Mouse (Mus musculus): ENCODE measurements around the gene Rapgef3.

Gene Rapgef3

GRCm38 (mm10) chr15:97773108-97773507 lies 5.3 kb upstream of the Rapgef3 start:
- no peak for DNase-seq (ENCODE audit: low read depth, low spot score)

GRCm38 (mm10) chr15:97770280-97770679 lies 2.5 kb upstream of the Rapgef3 start:
- DNase-seq (ENCODE audit: low read depth, low spot score) = no peak

- peak; percentile 40 for DNase-seq (ENCODE audit: low read depth, low spot score)
Observed at GRCm38 (mm10) chr15:97768192-97768591, 420 bp upstream of the Rapgef3 start.

- no peak for DNase-seq (ENCODE audit: low read depth, low spot score)
Observed at GRCm38 (mm10) chr15:97766594-97767279, 1.0 kb downstream of the Rapgef3 start.

- DNase-seq (ENCODE audit: low read depth, low spot score) = peak; percentile 44
Observed at GRCm38 (mm10) chr15:97766194-97766593, 1.6 kb downstream of the Rapgef3 start.

- DNase-seq (ENCODE audit: low read depth, low spot score) = peak; percentile 80
Observed at GRCm38 (mm10) chr15:97765090-97765794, 2.5 kb downstream of the Rapgef3 start.

GRCm38 (mm10) chr15:97764532-97764931 lies 3.2 kb downstream of the Rapgef3 start:
- DNase-seq (ENCODE audit: low read depth, low spot score) = no peak

GRCm38 (mm10) chr15:97763256-97764049 lies 4.3 kb downstream of the Rapgef3 start:
- DNase-seq (ENCODE audit: low read depth, low spot score) = no peak

GRCm38 (mm10) chr15:97762733-97763132 lies 5.0 kb downstream of the Rapgef3 start:
- DNase-seq (ENCODE audit: low read depth, low spot score) = peak; percentile 41

- DNase-seq (ENCODE audit: low read depth, low spot score) = no peak
Observed at GRCm38 (mm10) chr15:97761438-97761837, 6.3 kb downstream of the Rapgef3 start.

- DNase-seq (ENCODE audit: low read depth, low spot score) = no peak
Observed at GRCm38 (mm10) chr15:97760952-97761351, 6.8 kb downstream of the Rapgef3 start.

- DNase-seq (ENCODE audit: low read depth, low spot score) = no peak
Observed at GRCm38 (mm10) chr15:97760006-97760405, 7.8 kb downstream of the Rapgef3 start.

- no peak for DNase-seq (ENCODE audit: low read depth, low spot score)
Observed at GRCm38 (mm10) chr15:97755361-97755760, 12.4 kb downstream of the Rapgef3 start.

GRCm38 (mm10) chr15:97754476-97754875 lies 13.3 kb downstream of the Rapgef3 start:
- DNase-seq (ENCODE audit: low read depth, low spot score) = peak; percentile 23

GRCm38 (mm10) chr15:97752491-97752890 lies 15.3 kb downstream of the Rapgef3 start:
- no peak for DNase-seq (ENCODE audit: low read depth, low spot score)

- peak; percentile 63 for DNase-seq (ENCODE audit: low read depth, low spot score)
Observed at GRCm38 (mm10) chr15:97751676-97752075, 16.1 kb downstream of the Rapgef3 start.

- no peak for DNase-seq (ENCODE audit: low read depth, low spot score)
Observed at GRCm38 (mm10) chr15:97750697-97751096, 17.1 kb downstream of the Rapgef3 start.

GRCm38 (mm10) chr15:97749841-97750240 lies 17.9 kb downstream of the Rapgef3 start:
- no peak for DNase-seq (ENCODE audit: low read depth, low spot score)

GRCm38 (mm10) chr15:97749397-97749796 lies 18.4 kb downstream of the Rapgef3 start:
- DNase-seq (ENCODE audit: low read depth, low spot score) = no peak

GRCm38 (mm10) chr15:97748964-97749363 lies 18.8 kb downstream of the Rapgef3 start:
- no peak for DNase-seq (ENCODE audit: low read depth, low spot score)

- no peak for DNase-seq (ENCODE audit: low read depth, low spot score)
Observed at GRCm38 (mm10) chr15:97748309-97748708, 19.5 kb downstream of the Rapgef3 start.

GRCm38 (mm10) chr15:97747486-97747885 lies 20.3 kb downstream of the Rapgef3 start:
- no peak for DNase-seq (ENCODE audit: low read depth, low spot score)

Measured in ES-CJ7 (cell line).